Mouse (Mus musculus) ES-Bruce4 (cell line): ENCODE results near the gene Stk38. TPM values are rescaled to one million over a fixed set of nuclear protein-coding genes. Genes with fewer than 3 reads are reported as not detected.

Experiments used
- H3K27ac ChIP-seq: 2 replicates; pipeline ENCODE4 v1.5.1; 2012; ENCODE audit warnings: low read length, inconsistent platforms; ENCODE audit not compliant: insufficient read depth
- H3K27me3 ChIP-seq: 2 replicates; pipeline ENCODE4 v1.6.1; 2012; ENCODE audit warnings: mild to moderate bottlenecking, low read length, inconsistent platforms; ENCODE audit not compliant: control insufficient read depth, poor library complexity, insufficient read depth, severe bottlenecking
- H3K36me3 ChIP-seq: 2 replicates; pipeline ENCODE4 v1.6.1; 2012; ENCODE audit warnings: inconsistent platforms, mild to moderate bottlenecking, low read length, moderate library complexity; ENCODE audit not compliant: control insufficient read depth, poor library complexity, insufficient read depth, severe bottlenecking
- H3K4me1 ChIP-seq: one replicate; pipeline ENCODE4 v1.8.1; 2011; ENCODE audit warnings: low read length; ENCODE audit not compliant: control insufficient read depth, insufficient read depth
- H3K4me3 ChIP-seq: 2 replicates; pipeline ENCODE4 v1.5.1; 2011; ENCODE audit warnings: low read depth, mild to moderate bottlenecking, low read length
- H3K9ac ChIP-seq: 2 replicates; pipeline ENCODE4 v1.6.1; 2012; ENCODE audit warnings: low read depth, mild to moderate bottlenecking, inconsistent platforms; ENCODE audit not compliant: poor library complexity, severe bottlenecking
- H3K9me3 ChIP-seq: replicated peaks from 2 replicates; pipeline ENCODE4 v1.6.1; 2012; ENCODE audit warnings: mild to moderate bottlenecking, low read length, inconsistent platforms; ENCODE audit not compliant: control insufficient read depth, poor library complexity, insufficient read depth, severe bottlenecking
- CTCF ChIP-seq: IDR thresholded peaks from one replicate; pipeline ENCODE4 v1.8.1; 2011; ENCODE audit warnings: low read depth, low read length
- polyA plus RNA-seq: library from polyadenylated mRNA; stranded (reverse); fragments of >200 nt; gene quantifications from 2 replicates; pipeline ENCODE4 v1.2.4, GENCODE M21; 2011; ENCODE audit warnings: low read depth; ENCODE audit not compliant: missing spikeins, insufficient read depth, insufficient read length

Gene Stk38
- polyA plus RNA-seq, 1 experiment: 171 TPM

GRCm38 (mm10) chr17:28921086-28921485 lies 86.7 kb downstream of the Stk38 start:
- TF ChIP-seq CTCF: no peak
- Histone ChIP-seq H3K27me3 (no peaks in the 10 kb centered on the region), H3K27ac (no peak overlapping the region), H3K9me3 (no peaks in the 10 kb centered on the region), H3K4me3 (no peak overlapping the region), H3K36me3 (no peaks in the 10 kb centered on the region), H3K4me1 (no peaks in the 10 kb centered on the region), H3K9ac (no peak overlapping the region)

Other genes starting within 250 kb of the Stk38 start
- gene Mapk13, start 238.7 kb downstream of the Stk38 start, polyA plus RNA-seq: 49.0 and 50.7 TPM in 2 replicates
- gene Brpf3, start 206.9 kb downstream of the Stk38 start, polyA plus RNA-seq: 89.8 and 92.9 TPM in 2 replicates
- 0.15 TPM in 1 of 2 replicates, not detected in the other for gene Pnpla1, start 149.6 kb downstream of the Stk38 start, polyA plus RNA-seq
- gene 4930539E08Rik, start 92.7 kb downstream of the Stk38 start, polyA plus RNA-seq: 1.5 and 3.0 TPM in 2 replicates
- gene Pxt1, start 64.2 kb downstream of the Stk38 start, polyA plus RNA-seq: 0.67 and 2.4 TPM in 2 replicates
- gene Kctd20, start 56.0 kb downstream of the Stk38 start, polyA plus RNA-seq: 75.3 and 77.9 TPM in 2 replicates
- gene Srsf3, start 24.6 kb upstream of the Stk38 start, polyA plus RNA-seq: 541 and 557 TPM in 2 replicates
- 171 and 178 TPM in 2 replicates for gene Cdkn1a, start 83.0 kb upstream of the Stk38 start, polyA plus RNA-seq
- not detected in 2 replicates for gene Rab44, start 106.2 kb upstream of the Stk38 start, polyA plus RNA-seq
- 1.8 and 4.4 TPM in 2 replicates for gene Cpne5, start 230.2 kb upstream of the Stk38 start, polyA plus RNA-seq